Mouse (Mus musculus): ENCODE measurements around the gene Wdr5b.

GRCm38 (mm10) chr16:36074772-36075171 is 33.8 kb downstream of the Wdr5b start:
- TF ChIP-seq CTCF (IDR thresholded peaks at IDR 0.05; ENCODE audit: control insufficient read depth, insufficient read depth, insufficient read length) (no peak), USF1 (IDR thresholded peaks at IDR 0.05; ENCODE audit: low read depth) (no peak), MYOD1 (IDR thresholded peaks at IDR 0.05; ENCODE audit: control insufficient read depth, insufficient read length, low read depth) (no peak)

Measured in C2C12 (cell line).